Mouse (Mus musculus) brown adipose tissue, adult 24 weeks (tissue): ENCODE data around the gene Ppm1e. TPM values are rescaled to one million over a fixed set of nuclear protein-coding genes. Genes with fewer than 3 reads are reported as not detected.

Source experiments
- H3K27ac ChIP-seq: fragments of 200-500 bp; replicated peaks from 2 replicates; pipeline ENCODE4 v1.5.1; 2012; ENCODE audit warnings: low read depth, mild to moderate bottlenecking, low read length
- H3K4me1 ChIP-seq: fragments of 200-500 bp; 2 replicates; pipeline ENCODE4 v1.6.1; 2012; ENCODE audit warnings: low read length, mixed read lengths; ENCODE audit not compliant: control insufficient read depth, insufficient read depth, insufficient read length
- H3K4me3 ChIP-seq: fragments of 200-500 bp; 2 replicates; pipeline ENCODE4 v1.5.1; 2012; ENCODE audit warnings: low read depth, mild to moderate bottlenecking, low read length, moderate library complexity; ENCODE audit not compliant: insufficient read depth
- polyA plus RNA-seq: library from polyadenylated mRNA; stranded (reverse); fragments of >200 nt; gene quantifications from 2 replicates; pipeline ENCODE4 v1.2.4, GENCODE M21; 2012; ENCODE audit not compliant: missing spikeins, insufficient read depth, insufficient read length

Ppm1e gene
- polyA plus RNA-seq = 0.36 TPM in 1 of 2 replicates, not detected in the other

DNA sequence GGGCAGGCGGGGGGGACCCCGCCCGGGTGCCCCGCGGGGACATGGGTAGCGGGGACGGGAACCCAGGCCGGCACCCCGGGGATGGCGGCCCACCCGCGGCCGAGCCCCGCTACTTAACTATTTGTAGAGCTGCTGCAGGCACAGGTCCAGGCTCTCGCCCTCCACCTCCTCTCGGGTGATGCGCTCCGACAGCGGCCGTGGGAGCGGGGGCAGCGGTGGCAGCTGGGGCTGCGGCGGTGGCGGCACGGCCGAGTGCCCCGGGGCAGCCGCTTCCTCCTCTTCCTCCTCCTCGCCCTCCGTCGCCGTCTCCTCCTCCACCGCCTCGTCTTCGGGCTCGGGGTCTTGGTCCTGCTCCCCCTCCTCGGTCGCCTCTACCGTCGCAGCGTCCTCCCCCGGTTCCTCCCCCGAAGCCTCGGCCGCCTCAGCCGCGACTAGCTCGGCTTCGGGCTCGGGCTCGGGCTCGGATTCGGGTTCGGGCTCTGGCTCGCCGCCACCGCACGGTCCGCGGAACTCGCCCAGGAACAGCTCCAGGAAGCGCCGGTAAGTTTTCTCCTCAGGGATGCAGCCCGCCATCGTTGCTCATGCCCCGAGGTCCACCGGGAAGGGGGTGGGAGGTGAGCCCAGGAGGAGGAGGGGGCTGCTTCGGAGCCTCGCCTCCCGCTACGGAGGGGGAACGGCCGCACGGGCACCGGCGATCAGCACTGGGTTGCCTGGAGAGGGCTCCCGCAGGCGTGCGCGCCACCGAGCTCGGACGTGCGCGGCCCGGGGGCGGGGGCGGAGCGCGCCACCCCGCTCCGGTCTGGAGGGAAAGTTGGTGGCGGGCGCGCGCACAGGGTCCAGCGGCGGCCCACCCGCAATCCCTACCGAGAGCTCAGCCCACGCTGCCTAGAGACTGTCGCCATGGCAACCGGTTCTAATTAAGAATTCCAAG lies at the start of gene Ppm1e:
TSS of gene Ppm1e (minus strand) at position 693 of the 931 bp plus-strand sequence.
- H3K4me1 ChIP-seq = no peaks in the 10 kb centered on the region; the same call in none of the 2 replicates
- no peak within 1 kb of the TSS for H3K27ac ChIP-seq
- peak within 1 kb of the TSS; percentile 84 for H3K4me3 ChIP-seq

GRCm38 (mm10) chr11:87404876-87405275 lies 46.1 kb upstream of the Ppm1e start, which contains the start of the genes Rad51c and Tex14:
Gene Rad51c, minus strand, starts transcription at chr11:87404954.
Gene Tex14, plus strand, starts transcription at chr11:87405065.
- H3K27ac ChIP-seq = peak within 1 kb of the TSS; percentile 85
- H3K4me1 ChIP-seq = no peaks in the 10 kb centered on the region

GRCm38 (mm10) chr11:87404111-87404853 lies 45.5 kb upstream of the Ppm1e start:
- peak overlapping the region; percentile 85 for H3K27ac ChIP-seq
- H3K4me1 ChIP-seq = no peaks in the 10 kb centered on the region
- peak overlapping the region; percentile 81 for H3K4me3 ChIP-seq

More at GRCm38 (mm10) chr11:87404876-87405275, 46.1 kb upstream of the Ppm1e start, which contains the start of the genes Rad51c and Tex14:
- peak within 1 kb of the TSS; percentile 81 for H3K4me3 ChIP-seq

DNA sequence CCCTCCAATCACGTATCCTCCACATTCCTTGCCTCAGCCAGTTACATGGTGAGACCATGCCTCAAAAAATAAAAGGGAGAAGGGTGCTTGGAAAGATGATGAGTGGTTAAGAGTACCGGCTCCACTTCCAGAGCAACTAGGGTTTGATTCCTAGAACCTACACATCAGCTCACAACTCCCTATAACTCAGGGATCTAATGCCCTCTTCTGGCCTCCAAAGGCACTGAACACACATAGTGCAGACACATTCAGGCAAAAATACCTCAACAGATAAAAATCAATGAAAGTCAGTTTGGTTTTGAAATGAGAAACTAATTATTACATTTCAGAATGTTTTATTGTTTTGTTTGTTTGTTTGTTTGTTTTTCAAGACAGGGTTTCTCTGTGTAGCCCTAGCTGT lies 39.6 kb upstream of the Ppm1e start:
- Histone ChIP-seq H3K4me1 (no peaks in the 10 kb centered on the region), H3K4me3 (no peak overlapping the region), H3K27ac (no peak overlapping the region)

DNA sequence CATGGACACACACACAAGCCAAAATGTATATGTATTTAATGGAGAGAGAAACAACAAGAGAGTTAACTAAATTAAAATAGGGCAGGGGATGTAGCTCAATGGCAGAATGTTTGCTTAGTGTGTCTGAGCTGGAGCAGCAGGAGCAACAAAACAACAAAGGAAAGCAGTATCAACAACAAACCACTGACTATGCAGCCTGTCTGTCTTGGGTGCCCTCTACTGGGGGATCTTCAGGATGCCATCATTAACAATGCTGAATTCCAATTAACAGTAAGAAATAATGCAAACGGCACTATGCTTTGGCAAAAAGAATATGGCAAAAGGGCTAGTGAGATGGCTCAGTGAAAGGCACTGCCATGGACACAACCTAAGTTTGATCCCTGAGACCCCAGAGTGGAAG lies 35.0 kb upstream of the Ppm1e start:
- H3K4me3 ChIP-seq = no peak overlapping the region
- no peak overlapping the region for H3K27ac ChIP-seq
- H3K4me1 ChIP-seq = no peaks in the 10 kb centered on the region

DNA sequence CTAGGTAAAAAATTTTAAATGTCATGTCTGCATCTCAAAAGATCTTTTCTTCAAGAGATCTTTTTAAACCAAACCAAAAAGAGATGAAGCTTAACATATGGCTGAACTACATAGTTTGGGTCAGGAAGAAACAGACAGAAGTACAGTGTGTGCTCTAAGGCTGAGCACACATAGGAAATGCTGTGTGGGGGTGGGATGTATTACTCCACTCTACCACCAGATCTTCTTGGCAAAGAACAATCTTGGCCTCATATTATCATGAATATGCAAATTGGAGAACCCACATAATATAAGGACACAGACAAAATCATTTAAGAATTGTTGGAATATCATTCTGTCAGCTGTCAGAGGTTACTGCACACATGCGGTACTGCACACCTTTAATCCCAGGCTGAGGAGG lies 26.9 kb upstream of the Ppm1e start:
- Histone ChIP-seq H3K27ac (no peak overlapping the region), H3K4me1 (no peaks in the 10 kb centered on the region), H3K4me3 (no peak overlapping the region)

- Histone ChIP-seq H3K4me3 (no peak overlapping the region), H3K4me1 (no peaks in the 10 kb centered on the region), H3K27ac (no peak overlapping the region)
Observed at GRCm38 (mm10) chr11:87384551-87384950, 25.7 kb upstream of the Ppm1e start.

- no peak overlapping the region for H3K4me3 ChIP-seq
Observed at GRCm38 (mm10) chr11:87367865-87368580, 9.2 kb upstream of the Ppm1e start.

DNA sequence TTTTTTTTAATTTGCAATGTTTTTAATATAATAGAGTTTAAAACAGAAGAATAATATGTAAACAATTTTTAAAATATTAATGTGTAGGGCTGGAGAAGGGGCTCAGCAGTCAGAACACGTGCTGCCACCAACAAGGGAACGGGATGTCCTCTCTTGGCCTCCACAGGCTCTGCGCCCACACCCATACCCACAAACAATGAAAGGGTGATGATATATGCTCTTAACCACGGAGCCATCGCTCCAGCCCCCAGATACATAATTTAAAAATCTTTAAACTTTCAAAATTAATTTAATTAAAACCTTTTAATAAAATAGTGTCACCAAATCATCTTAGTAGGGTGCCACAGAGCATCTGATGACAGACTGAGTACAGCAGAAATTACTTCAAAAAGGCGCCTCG lies 8.2 kb upstream of the Ppm1e start:
- no peak overlapping the region for H3K27ac ChIP-seq
- no peaks in the 10 kb centered on the region for H3K4me1 ChIP-seq
- no peak overlapping the region for H3K4me3 ChIP-seq

More at GRCm38 (mm10) chr11:87367865-87368580, 9.2 kb upstream of the Ppm1e start:
- Histone ChIP-seq H3K27ac (no peak overlapping the region), H3K4me1 (no peaks in the 10 kb centered on the region)

GRCm38 (mm10) chr11:87365120-87365519 lies 6.3 kb upstream of the Ppm1e start:
- Histone ChIP-seq H3K4me1 (no peaks in the 10 kb centered on the region), H3K4me3 (no peak overlapping the region), H3K27ac (no peak overlapping the region)

DNA sequence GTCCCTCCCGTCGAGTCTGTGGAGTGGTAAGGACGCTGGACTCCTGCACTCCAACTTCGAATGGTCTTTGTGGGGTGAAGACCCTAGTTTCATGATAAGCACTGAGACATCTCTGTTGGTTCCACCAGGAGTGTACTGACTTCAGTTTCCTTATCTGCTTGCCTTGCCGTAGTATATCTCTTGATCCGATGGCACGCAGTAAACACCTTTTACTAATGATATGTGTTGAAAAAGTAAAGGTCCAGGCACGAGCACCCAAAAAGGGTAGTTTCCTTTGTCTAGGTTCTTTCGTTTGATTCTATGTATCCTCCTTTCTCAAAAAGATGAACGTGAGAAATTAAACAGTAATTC lies 414 bp upstream of the Ppm1e start:
- Histone ChIP-seq H3K4me1 (no peaks in the 10 kb centered on the region; the same call in none of the 2 replicates), H3K27ac (no peak overlapping the region), H3K4me3 (peak overlapping the region; percentile 84)

GRCm38 (mm10) chr11:87357317-87358300 lies 1.2 kb downstream of the Ppm1e start:
- Histone ChIP-seq H3K4me1 (no peaks in the 10 kb centered on the region; the same call in none of the 2 replicates), H3K27ac (no peak overlapping the region), H3K4me3 (peak overlapping the region; percentile 84)

DNA sequence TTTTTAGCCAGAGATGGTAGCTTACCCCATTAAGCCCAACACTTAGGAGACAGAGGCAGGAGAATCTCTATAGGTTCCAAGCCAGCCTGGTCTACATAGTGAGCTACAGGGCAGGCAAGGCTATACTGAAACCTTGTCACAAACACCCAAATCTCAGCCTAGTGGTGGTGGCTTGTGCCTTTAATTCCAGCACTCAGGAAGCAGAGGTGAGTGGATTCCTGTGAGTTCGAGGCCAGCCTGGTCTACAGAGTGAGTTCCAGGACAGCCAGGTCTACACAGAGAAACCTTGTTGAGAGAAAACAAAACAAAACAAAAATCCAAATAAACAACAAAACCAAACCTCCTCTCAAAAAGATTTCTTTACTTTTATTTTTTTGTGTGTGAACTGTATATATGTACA lies 4.0 kb downstream of the Ppm1e start:
- Histone ChIP-seq H3K4me1 (no peaks in the 10 kb centered on the region; the same call in none of the 2 replicates), H3K4me3 (no peak overlapping the region), H3K27ac (no peak overlapping the region)
